Mouse (Mus musculus) embryonic facial prominence, embryonic 14.5 days (tissue): ENCODE measurements at regions not wholly inside any gene's neighbourhood (a gene's known extent, or its start where the extent isn't known, plus 50 kb on each side); places are given as distances from the start of the nearest gene placed in this dataset.
A peak's percentile ranks its signal among the peaks of the same experiment; 100 is the strongest.

Source experiments
- ATAC-seq: fragments of 200-750 bp; cut with Nextera tagmentation; 2 replicates; pipeline ENCODE4 v1.8.0; 2017; ENCODE audit warnings: low read depth, moderate number of reproducible peaks, moderate TSS enrichment
- DNase-seq: peaks from one replicate; pipeline ENCODE4 v3.0.0-alpha.2; 2015; ENCODE audit warnings: low spot score
- H3K27ac ChIP-seq: fragments of 300-500 bp; sonication (generic); replicated peaks from 2 replicates; pipeline ENCODE4 v1.5.1; 2014; ENCODE audit warnings: low read depth, mild to moderate bottlenecking, low read length, moderate library complexity
- H3K27me3 ChIP-seq: fragments of 300-500 bp; sonication (generic); replicated peaks from 2 replicates; pipeline ENCODE4 v1.6.1; 2014; ENCODE audit warnings: low read length; ENCODE audit not compliant: control insufficient read depth, insufficient read depth
- H3K36me3 ChIP-seq: fragments of 300-500 bp; sonication (generic); 2 replicates; pipeline ENCODE4 v1.6.1; 2014; ENCODE audit warnings: low read length, mixed read lengths; ENCODE audit not compliant: control insufficient read depth, insufficient read depth
- H3K4me1 ChIP-seq: fragments of 300-500 bp; sonication (generic); 2 replicates; pipeline ENCODE4 v1.6.1; 2014; ENCODE audit warnings: antibody characterized with exemption, low read length; ENCODE audit not compliant: control insufficient read depth, insufficient read depth
- H3K4me2 ChIP-seq: fragments of 300-500 bp; sonication (generic); 2 replicates; pipeline ENCODE4 v1.6.1; 2014; ENCODE audit warnings: low read depth, mild to moderate bottlenecking, low read length, moderate library complexity, mixed read lengths
- H3K4me3 ChIP-seq: fragments of 300-500 bp; sonication (generic); 2 replicates; pipeline ENCODE4 v1.5.1; 2014; ENCODE audit warnings: low read depth, mild to moderate bottlenecking, low read length
- H3K9ac ChIP-seq: fragments of 300-500 bp; sonication (generic); 2 replicates; pipeline ENCODE4 v1.6.1; 2014; ENCODE audit warnings: low read depth, mild to moderate bottlenecking, low read length, moderate library complexity, mixed read lengths
- H3K9me3 ChIP-seq: fragments of 300-500 bp; sonication (generic); 2 replicates; pipeline ENCODE4 v1.6.1; 2016; ENCODE audit warnings: low read length; ENCODE audit not compliant: control insufficient read depth
- WGBS: fragments of 180-500 bp; shearing (Covaris S2); extraction: QIAGEN DNeasy Blood & Tissue Kit; methylation state at CpG from one replicate; pipeline ENCODE4 v1.1.7; 2014; 5-methylcytosine and 5-hydroxymethylcytosine counted together

GRCm38 (mm10) chr15:61599734-61600133 is 676.9 kb upstream of the A1bg start:
- Histone ChIP-seq H3K9ac (no peak overlapping the region), H3K27ac (no peak overlapping the region), H3K4me2 (no peak overlapping the region), H3K9me3 (no peaks in the 10 kb centered on the region), H3K4me1 (no peaks in the 10 kb centered on the region), H3K36me3 (no peaks in the 10 kb centered on the region), H3K4me3 (no peak overlapping the region), H3K27me3 (no peaks in the 10 kb centered on the region)
- 73% methylated on average over 6 of the region's 6 CpGs for WGBS
- DNase-seq (peak; percentile 4), ATAC-seq (no peak)

GRCm38 (mm10) chr15:61596318-61596717 is 673.5 kb upstream of the A1bg start:
- WGBS: 30% methylated on average over 4 of the region's 4 CpGs
- no peak overlapping the region for H3K4me3 ChIP-seq

GRCm38 (mm10) chr15:61588956-61589355 is 666.1 kb upstream of the A1bg start:
- H3K9me3 ChIP-seq: no peaks in the 10 kb centered on the region
- H3K4me3 ChIP-seq: no peak overlapping the region
- H3K9ac ChIP-seq: no peak overlapping the region
- no peaks in the 10 kb centered on the region for H3K27me3 ChIP-seq
- WGBS: 62% methylated on average over 5 of the region's 5 CpGs
- ATAC-seq: no peak
- no peaks in the 10 kb centered on the region for H3K4me1 ChIP-seq
- H3K36me3 ChIP-seq: no peaks in the 10 kb centered on the region
- H3K27ac ChIP-seq: no peak overlapping the region
- H3K4me2 ChIP-seq: no peak overlapping the region
- DNase-seq: no peak

More at GRCm38 (mm10) chr15:61596318-61596717, 673.5 kb upstream of the A1bg start:
- Histone ChIP-seq H3K4me2 (no peak overlapping the region), H3K9me3 (no peaks in the 10 kb centered on the region), H3K27ac (no peak overlapping the region), H3K36me3 (no peaks in the 10 kb centered on the region), H3K27me3 (no peaks in the 10 kb centered on the region), H3K4me1 (no peaks in the 10 kb centered on the region), H3K9ac (no peak overlapping the region)
- no peak for DNase-seq
- no peak for ATAC-seq

- H3K27ac ChIP-seq: no peak overlapping the region
- ATAC-seq (no peak), DNase-seq (no peak)
- no peaks in the 10 kb centered on the region for H3K27me3 ChIP-seq
- 60% methylated on average over 2 of the region's 2 CpGs for WGBS
- H3K9me3 ChIP-seq: no peaks in the 10 kb centered on the region
- no peak overlapping the region for H3K4me3 ChIP-seq
- no peaks in the 10 kb centered on the region for H3K4me1 ChIP-seq
- H3K36me3 ChIP-seq: no peaks in the 10 kb centered on the region
- no peak overlapping the region for H3K4me2 ChIP-seq
- no peak overlapping the region for H3K9ac ChIP-seq
These were observed 659.5 kb upstream of the A1bg start for GRCm38 (mm10) chr15:61582335-61582734.

GRCm38 (mm10) chr15:61563347-61563746 is 640.5 kb upstream of the A1bg start:
- no peak overlapping the region for H3K27ac ChIP-seq
- no peak overlapping the region for H3K4me3 ChIP-seq
- no peak overlapping the region for H3K9ac ChIP-seq
- H3K4me2 ChIP-seq: no peak overlapping the region
- no peaks in the 10 kb centered on the region for H3K4me1 ChIP-seq
- no peaks in the 10 kb centered on the region for H3K27me3 ChIP-seq
- no peaks in the 10 kb centered on the region for H3K9me3 ChIP-seq
- no peaks in the 10 kb centered on the region for H3K36me3 ChIP-seq
- DNase-seq (no peak), ATAC-seq (no peak)

- ATAC-seq: no peak
- Histone ChIP-seq H3K4me3 (no peak overlapping the region), H3K36me3 (no peaks in the 10 kb centered on the region), H3K4me2 (no peak overlapping the region), H3K4me1 (no peaks in the 10 kb centered on the region), H3K9me3 (no peaks in the 10 kb centered on the region), H3K9ac (no peak overlapping the region), H3K27me3 (no peaks in the 10 kb centered on the region), H3K27ac (no peak overlapping the region)
- DNase-seq: no peak
- WGBS: 40% methylated on average over 2 of the region's 2 CpGs
These were observed 639.4 kb upstream of the A1bg start for GRCm38 (mm10) chr15:61562252-61562651.

- H3K9me3 ChIP-seq: no peaks in the 10 kb centered on the region
- H3K4me1 ChIP-seq: no peaks in the 10 kb centered on the region
- H3K9ac ChIP-seq: no peak overlapping the region
- H3K36me3 ChIP-seq: no peaks in the 10 kb centered on the region
- H3K4me2 ChIP-seq: no peak overlapping the region
- H3K27ac ChIP-seq: no peak overlapping the region
- ATAC-seq: no peak
- no peak for DNase-seq
- H3K4me3 ChIP-seq: no peak overlapping the region
- no peaks in the 10 kb centered on the region for H3K27me3 ChIP-seq
- 82% methylated on average over 2 of the region's 2 CpGs for WGBS
These were observed 631.1 kb upstream of the A1bg start for GRCm38 (mm10) chr15:61553908-61554307.

- H3K4me1 ChIP-seq: no peaks in the 10 kb centered on the region
These were observed 630.4 kb upstream of the A1bg start for GRCm38 (mm10) chr15:61553081-61553680.

GRCm38 (mm10) chr15:61551206-61551605 is 628.4 kb upstream of the A1bg start:
- H3K9ac ChIP-seq: no peak overlapping the region
- WGBS: 87% methylated on average over 5 of the region's 5 CpGs
- no peak for ATAC-seq

More at GRCm38 (mm10) chr15:61553081-61553680, 630.4 kb upstream of the A1bg start:
- Histone ChIP-seq H3K9ac (no peak overlapping the region), H3K27me3 (no peaks in the 10 kb centered on the region), H3K27ac (no peak overlapping the region), H3K36me3 (no peaks in the 10 kb centered on the region), H3K4me2 (no peak overlapping the region), H3K9me3 (no peaks in the 10 kb centered on the region), H3K4me3 (no peak overlapping the region)
- ATAC-seq: no peak
- WGBS: 47% methylated on average over 8 of the region's 8 CpGs
- no peak for DNase-seq

More at GRCm38 (mm10) chr15:61551206-61551605, 628.4 kb upstream of the A1bg start:
- H3K9me3 ChIP-seq: no peaks in the 10 kb centered on the region
- no peak for DNase-seq
- no peaks in the 10 kb centered on the region for H3K4me1 ChIP-seq
- no peak overlapping the region for H3K27ac ChIP-seq
- no peaks in the 10 kb centered on the region for H3K36me3 ChIP-seq
- no peak overlapping the region for H3K4me2 ChIP-seq
- H3K27me3 ChIP-seq: no peaks in the 10 kb centered on the region
- H3K4me3 ChIP-seq: no peak overlapping the region
